Mouse (Mus musculus) limb, embryonic 11.5 days (tissue): ENCODE measurements around the gene Poldip3. TPM values are rescaled to one million over a fixed set of nuclear protein-coding genes. Genes with fewer than 3 reads are reported as not detected.
"Not testable (repeated sequence)": the region's sequence is repeated elsewhere in the genome, so short reads cannot be mapped to it uniquely, and the experiment has no call there.

ENCODE experiments used
- ATAC-seq: fragments of 200-750 bp; cut with Nextera tagmentation; 2 replicates; pipeline ENCODE4 v1.8.0; 2017; ENCODE audit warnings: low read depth; ENCODE audit not compliant: insufficient number of reproducible peaks, low FRiP score, low TSS enrichment
- DNase-seq: peaks from one replicate; pipeline ENCODE4 v3.0.0-alpha.2; 2015; ENCODE audit warnings: low spot score
- H3K27ac ChIP-seq: fragments of 300-500 bp; sonication (generic); replicated peaks from 2 replicates; pipeline ENCODE4 v1.5.1; 2014; ENCODE audit warnings: low read depth, mild to moderate bottlenecking, low read length
- H3K27me3 ChIP-seq: fragments of 300-500 bp; sonication (generic); 2 replicates; pipeline ENCODE4 v1.6.1; 2014; ENCODE audit warnings: mild to moderate bottlenecking, low read length, mixed read lengths; ENCODE audit not compliant: control insufficient read depth, insufficient read depth
- H3K36me3 ChIP-seq: fragments of 300-500 bp; sonication (generic); 2 replicates; pipeline ENCODE4 v1.6.1; 2014; ENCODE audit warnings: mild to moderate bottlenecking, low read length, moderate library complexity, mixed read lengths; ENCODE audit not compliant: control insufficient read depth, insufficient read depth
- H3K4me1 ChIP-seq: fragments of 300-500 bp; sonication (generic); 2 replicates; pipeline ENCODE4 v1.6.1; 2014; ENCODE audit warnings: low read length, mixed read lengths; ENCODE audit not compliant: control insufficient read depth, insufficient read depth
- H3K4me2 ChIP-seq: fragments of 300-500 bp; sonication (generic); 2 replicates; pipeline ENCODE4 v1.6.1; 2014; ENCODE audit warnings: low read depth, mild to moderate bottlenecking, moderate library complexity; ENCODE audit not compliant: severe bottlenecking
- H3K4me3 ChIP-seq: fragments of 300-500 bp; sonication (generic); 2 replicates; pipeline ENCODE4 v1.5.1; 2014; ENCODE audit warnings: low read depth, low read length
- H3K9ac ChIP-seq: fragments of 300-500 bp; sonication (generic); 2 replicates; pipeline ENCODE4 v1.6.1; 2014; ENCODE audit warnings: mild to moderate bottlenecking, low read length
- H3K9me3 ChIP-seq: fragments of 300-500 bp; sonication (generic); 2 replicates; pipeline ENCODE4 v1.6.1; 2016; ENCODE audit warnings: low read length; ENCODE audit not compliant: control insufficient read depth
- WGBS: fragments of 180-500 bp; shearing (Covaris S2); extraction: QIAGEN DNeasy Blood & Tissue Kit; methylation state at CpG from one replicate; pipeline ENCODE4 v1.1.7; 2014; 5-methylcytosine and 5-hydroxymethylcytosine counted together
- polyA plus RNA-seq: library from polyadenylated mRNA; unstranded; fragments of >200 nt; fragmentation: Nextera tagmentation; extraction: Ambion mirVana; gene quantifications from 2 replicates; pipeline ENCODE4 v1.2.1, GENCODE M21; 2014

Gene Poldip3
- polyA plus RNA-seq, 1 experiment from 2014 or later = 176 TPM

DNA sequence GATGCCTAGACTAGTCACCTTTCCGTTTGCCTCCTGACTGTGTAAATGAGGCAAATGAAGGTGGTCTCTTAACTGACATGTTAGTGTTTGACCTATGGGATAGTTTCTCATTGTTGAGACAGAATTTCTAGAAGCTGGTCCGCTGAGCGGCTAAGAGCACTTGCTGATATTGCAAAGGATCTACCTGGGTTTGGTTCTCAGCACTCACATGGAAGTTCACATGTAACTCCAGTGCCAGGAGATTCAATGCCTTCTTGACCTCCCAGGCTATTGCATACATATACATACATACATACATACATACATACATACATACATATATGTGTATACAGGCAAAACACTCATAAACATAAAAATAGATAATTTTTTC, 874 bp upstream of the Poldip3 start:
- Histone ChIP-seq H3K4me2 (peak overlapping the region; percentile 34), H3K4me3 (no peak overlapping the region), H3K4me1 (peaks cover 5% of the 10 kb centered on the region), H3K27me3 (no peaks in the 10 kb centered on the region), H3K9ac (no peak overlapping the region), H3K27ac (peak overlapping the region; percentile 75), H3K36me3 (peaks cover 5% of the 10 kb centered on the region; the same call in 1 of the 2 replicates), H3K9me3 (no peaks in the 10 kb centered on the region)
- no peak for DNase-seq
- ATAC-seq = no peak
- 31% methylated on average over 3 of the region's 3 CpGs for WGBS

DNA sequence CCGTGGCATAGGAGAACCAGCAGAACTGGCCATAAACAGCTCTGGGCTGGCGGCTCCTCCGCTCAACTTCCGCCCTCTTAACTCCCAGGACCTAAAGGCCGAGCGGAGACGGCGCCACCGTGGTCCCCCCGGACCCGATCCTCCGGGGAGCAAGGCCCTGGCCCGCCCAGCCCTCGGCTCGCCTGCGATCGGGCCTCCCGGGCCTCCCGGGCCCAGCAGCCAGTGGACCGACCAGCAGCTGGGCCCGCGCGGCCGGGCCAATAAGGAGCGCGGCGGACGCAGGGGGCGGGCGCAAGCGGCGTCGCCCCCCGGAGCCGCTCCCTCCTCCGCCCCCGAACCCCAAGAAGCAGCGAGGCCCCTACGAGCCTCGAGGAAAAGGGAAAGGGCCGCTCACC, 386 bp downstream of the Poldip3 start:
- H3K4me1 ChIP-seq = peaks cover 5% of the 10 kb centered on the region

DNA sequence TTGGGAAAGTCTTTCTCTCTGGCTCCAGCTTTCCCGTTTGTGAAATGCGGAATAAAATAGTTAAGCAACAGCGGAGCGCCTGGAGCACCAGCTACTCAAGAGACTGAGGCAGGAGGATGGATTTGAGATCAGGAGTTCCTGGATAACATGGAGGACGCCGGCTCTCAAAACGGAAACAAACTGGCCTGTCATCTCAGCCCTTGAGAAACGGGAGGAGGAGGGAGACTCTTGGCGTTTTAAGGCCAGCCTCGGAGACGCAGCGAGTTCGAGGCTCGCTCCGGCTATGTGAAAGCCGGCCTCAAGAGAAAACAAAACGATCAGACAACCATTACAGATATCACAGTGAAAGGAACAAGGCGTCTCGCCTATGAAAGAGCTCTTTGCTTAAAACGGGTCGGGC, 789 bp downstream of the Poldip3 start:
- Histone ChIP-seq H3K36me3 (peaks cover 5% of the 10 kb centered on the region; the same call in 1 of the 2 replicates), H3K27ac (peak overlapping the region; percentile 94), H3K4me3 (peak overlapping the region; percentile 94), H3K9me3 (no peaks in the 10 kb centered on the region), H3K9ac (peak overlapping the region; percentile 97), H3K4me1 (peaks cover 5% of the 10 kb centered on the region), H3K27me3 (no peaks in the 10 kb centered on the region), H3K4me2 (peak overlapping the region; percentile 79)
- 4% methylated on average over 21 of the region's 21 CpGs for WGBS
- ATAC-seq = no peak
- no peak for DNase-seq

More for the DNA sequence above, 386 bp downstream of the Poldip3 start:
- Histone ChIP-seq H3K9me3 (no peaks in the 10 kb centered on the region), H3K36me3 (peaks cover 5% of the 10 kb centered on the region; the same call in 1 of the 2 replicates), H3K27ac (peak overlapping the region; percentile 94), H3K4me3 (peak overlapping the region; percentile 94), H3K4me2 (peak overlapping the region; percentile 79), H3K27me3 (no peaks in the 10 kb centered on the region), H3K9ac (peak overlapping the region; percentile 97)
- ATAC-seq = peak; percentile 68
- no peak for DNase-seq
- under 1% methylated on average over 41 of the region's 41 CpGs for WGBS

DNA sequence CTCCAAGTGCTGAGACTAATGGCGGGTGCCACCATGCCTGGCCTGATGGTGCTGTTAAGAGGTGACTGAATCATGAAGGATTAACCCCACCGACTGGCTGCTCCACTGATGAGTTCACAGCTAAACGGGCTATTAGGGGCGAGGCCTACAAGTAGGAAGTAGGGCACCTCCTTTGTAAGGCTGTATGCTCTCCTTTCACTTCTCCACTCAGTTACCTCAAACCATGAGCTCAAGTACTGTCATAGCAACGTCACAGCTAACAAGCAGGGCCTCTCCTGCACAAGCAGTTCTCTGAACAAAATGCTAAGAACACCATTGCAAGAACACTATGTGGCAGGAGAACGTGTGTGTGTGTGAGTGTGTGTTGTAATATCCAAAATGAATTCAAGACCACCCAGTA, 3.6 kb downstream of the Poldip3 start:
- Histone ChIP-seq H3K9ac (no peak overlapping the region), H3K27ac (no peak overlapping the region), H3K27me3 (no peaks in the 10 kb centered on the region), H3K4me1 (peaks cover 5% of the 10 kb centered on the region), H3K4me3 (no peak overlapping the region), H3K4me2 (no peak overlapping the region), H3K9me3 (no peaks in the 10 kb centered on the region), H3K36me3 (peaks cover 5% of the 10 kb centered on the region; the same call in 1 of the 2 replicates)
- ATAC-seq (no peak), DNase-seq (no peak)
- 94% methylated on average over 6 of the region's 6 CpGs for WGBS

DNA sequence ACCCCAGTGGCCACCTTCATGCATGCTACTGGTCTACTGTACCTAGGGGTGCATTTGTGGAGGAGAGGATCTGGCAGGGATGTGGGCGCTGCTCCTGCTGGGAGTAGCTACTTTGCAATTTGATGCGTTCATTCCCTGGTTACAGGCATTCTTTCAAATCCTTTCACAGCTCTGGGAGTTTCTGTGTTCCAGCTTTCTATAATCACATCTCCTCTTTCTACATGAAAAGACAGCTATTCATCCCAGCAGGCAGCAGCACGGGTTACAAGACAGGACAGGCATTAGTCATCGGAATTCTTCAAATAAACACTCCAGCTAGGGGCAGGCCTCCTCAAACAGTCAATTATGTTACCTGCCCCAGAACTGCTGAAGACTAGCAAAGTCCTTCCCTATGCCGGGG, 6.3 kb downstream of the Poldip3 start:
- Histone ChIP-seq H3K4me1 (peaks cover under 1% of the 10 kb centered on the region; the same call in 1 of the 2 replicates), H3K9ac (no peak overlapping the region), H3K9me3 (no peaks in the 10 kb centered on the region), H3K27me3 (no peaks in the 10 kb centered on the region), H3K27ac (no peak overlapping the region), H3K4me3 (no peak overlapping the region), H3K4me2 (no peak overlapping the region), H3K36me3 (peaks cover 9% of the 10 kb centered on the region; the same call in 1 of the 2 replicates)
- no peak for DNase-seq
- 73% methylated on average over 5 of the region's 5 CpGs for WGBS
- no peak for ATAC-seq

DNA sequence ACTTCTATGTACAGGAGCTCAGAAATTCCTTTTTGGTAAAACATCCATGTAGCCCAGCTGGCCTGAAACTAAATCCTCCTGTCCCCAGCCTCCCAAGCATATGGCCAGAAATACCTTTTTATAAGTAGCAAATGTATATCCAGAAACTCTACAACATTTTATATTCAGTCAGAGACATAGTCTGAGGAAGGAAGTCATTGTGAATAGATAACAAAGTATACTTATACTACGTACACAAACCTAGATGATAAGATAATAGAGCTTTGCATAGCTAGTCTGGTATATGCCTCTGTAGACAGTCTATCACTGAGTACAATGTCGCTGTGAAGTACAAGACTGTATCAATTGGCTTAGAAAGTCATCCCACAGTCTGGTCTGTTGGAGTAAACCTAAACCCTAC, 13.5 kb downstream of the Poldip3 start:
- H3K9ac ChIP-seq = no peak overlapping the region
- WGBS = 93% methylated on average over 2 of the region's 2 CpGs
- peaks cover 34% of the 10 kb centered on the region for H3K36me3 ChIP-seq
- H3K4me1 ChIP-seq = no peaks in the 10 kb centered on the region
- DNase-seq = no peak
- no peak overlapping the region for H3K4me3 ChIP-seq
- H3K27ac ChIP-seq = no peak overlapping the region
- no peak for ATAC-seq
- no peaks in the 10 kb centered on the region for H3K9me3 ChIP-seq
- H3K27me3 ChIP-seq = no peaks in the 10 kb centered on the region
- no peak overlapping the region for H3K4me2 ChIP-seq

DNA sequence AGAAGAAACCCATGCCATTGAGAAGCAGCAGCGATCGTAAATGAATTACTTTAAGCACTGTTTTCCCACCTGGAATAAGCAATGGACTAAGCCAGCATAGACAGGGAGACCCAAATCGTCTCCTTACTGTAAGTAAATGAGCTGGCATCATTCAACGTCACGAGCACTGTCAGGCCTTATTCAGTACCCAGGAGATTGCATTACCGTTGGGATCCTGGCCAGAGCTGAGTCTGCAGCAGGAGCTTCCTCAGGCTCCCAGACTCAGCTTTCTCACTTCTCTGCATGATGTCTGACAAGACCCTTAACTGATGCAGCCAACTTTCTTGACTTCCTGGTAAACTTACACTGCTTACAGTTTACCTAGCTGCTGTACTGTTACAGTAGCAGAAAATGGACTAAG, 14.5 kb downstream of the Poldip3 start:
- 94% methylated on average over 6 of the region's 6 CpGs for WGBS
- no peak overlapping the region for H3K27ac ChIP-seq
- no peak overlapping the region for H3K9ac ChIP-seq
- no peaks in the 10 kb centered on the region for H3K4me1 ChIP-seq
- no peak overlapping the region for H3K4me3 ChIP-seq
- H3K27me3 ChIP-seq = no peaks in the 10 kb centered on the region
- no peaks in the 10 kb centered on the region for H3K9me3 ChIP-seq
- peaks cover 34% of the 10 kb centered on the region for H3K36me3 ChIP-seq
- no peak overlapping the region for H3K4me2 ChIP-seq
- no peak for ATAC-seq
- DNase-seq = no peak

DNA sequence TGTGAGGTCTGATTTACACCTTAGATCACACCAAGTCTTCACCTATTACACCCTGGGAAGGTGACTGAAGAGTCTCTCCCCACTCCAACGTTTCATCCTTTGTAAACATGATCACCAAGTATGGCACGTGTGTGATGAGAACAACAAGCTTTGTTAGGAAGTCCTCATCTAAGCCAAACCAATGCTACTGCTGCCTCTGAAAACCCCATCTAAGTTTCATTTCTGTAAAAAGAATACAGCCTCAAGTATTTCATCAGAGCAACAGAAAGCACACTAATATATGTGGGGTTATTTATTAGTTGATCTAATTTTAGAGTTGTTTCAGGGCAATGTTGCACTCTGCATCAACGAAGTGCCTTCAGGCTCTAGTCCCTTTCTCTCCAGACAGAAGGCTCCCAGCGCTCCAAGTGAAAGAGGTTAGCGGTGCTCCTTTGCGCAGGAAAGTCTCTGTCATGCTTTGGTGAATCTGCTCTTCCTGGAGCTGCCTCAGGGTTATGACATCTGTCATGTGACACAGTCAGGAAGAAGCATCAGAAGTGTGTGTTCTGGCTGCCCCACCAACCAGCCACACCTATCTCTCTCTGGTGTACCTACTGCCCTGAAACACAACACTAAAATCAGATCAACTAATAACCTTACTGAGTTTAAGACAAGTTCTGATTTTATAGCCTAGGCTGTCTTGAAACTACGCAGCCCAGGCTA, 19.5 kb downstream of the Poldip3 start:
- H3K27me3 ChIP-seq = no peaks in the 10 kb centered on the region
- ATAC-seq = no peak
- no peaks in the 10 kb centered on the region for H3K4me1 ChIP-seq

DNA sequence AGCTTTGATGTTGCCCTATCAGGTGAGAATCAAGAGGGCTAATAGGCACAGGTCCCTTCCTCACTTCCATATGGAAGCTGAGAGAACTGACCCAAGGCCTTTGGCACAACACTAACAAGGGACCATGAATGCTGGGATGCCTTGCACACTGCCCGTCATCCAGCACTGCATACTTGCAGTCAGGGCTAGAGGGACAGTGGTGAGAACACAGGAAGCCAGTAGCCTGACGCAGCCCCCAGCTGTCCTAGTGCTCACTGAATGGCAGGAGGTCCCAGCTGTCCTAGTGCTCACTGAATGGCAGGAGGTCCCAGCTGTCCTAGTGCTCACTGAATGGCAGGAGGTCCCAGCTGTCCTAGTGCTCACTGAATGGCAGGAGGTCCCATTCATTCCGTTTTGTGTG, 22.1 kb downstream of the Poldip3 start:
- not testable (repeated sequence) for ATAC-seq, DNase-seq, H3K27ac ChIP-seq, H3K4me3 ChIP-seq, H3K9me3 ChIP-seq, H3K4me2 ChIP-seq, H3K27me3 ChIP-seq, H3K9ac ChIP-seq, H3K4me1 ChIP-seq
- peaks cover 26% of the 10 kb centered on the region for H3K36me3 ChIP-seq
- WGBS = 84% methylated on average over 3 of the region's 3 CpGs

More for the DNA sequence above, 19.5 kb downstream of the Poldip3 start:
- Histone ChIP-seq H3K9ac (no peak overlapping the region), H3K27ac (no peak overlapping the region), H3K9me3 (no peaks in the 10 kb centered on the region), H3K4me2 (no peak overlapping the region), H3K36me3 (peaks cover 42% of the 10 kb centered on the region), H3K4me3 (no peak overlapping the region)
- no peak for DNase-seq
- WGBS = 93% methylated on average over 7 of the region's 7 CpGs
